Mouse (Mus musculus) ES-Bruce4 (cell line): ENCODE data around the gene Ankfy1. TPM values are rescaled to one million over a fixed set of nuclear protein-coding genes. Genes with fewer than 3 reads are reported as not detected.

Experiments
- H3K27ac ChIP-seq: 2 replicates; pipeline ENCODE4 v1.5.1; 2012; ENCODE audit warnings: low read length, inconsistent platforms; ENCODE audit not compliant: insufficient read depth
- H3K27me3 ChIP-seq: 2 replicates; pipeline ENCODE4 v1.6.1; 2012; ENCODE audit warnings: mild to moderate bottlenecking, low read length, inconsistent platforms; ENCODE audit not compliant: control insufficient read depth, poor library complexity, insufficient read depth, severe bottlenecking
- H3K36me3 ChIP-seq: 2 replicates; pipeline ENCODE4 v1.6.1; 2012; ENCODE audit warnings: inconsistent platforms, mild to moderate bottlenecking, low read length, moderate library complexity; ENCODE audit not compliant: control insufficient read depth, poor library complexity, insufficient read depth, severe bottlenecking
- H3K4me1 ChIP-seq: one replicate; pipeline ENCODE4 v1.8.1; 2011; ENCODE audit warnings: low read length; ENCODE audit not compliant: control insufficient read depth, insufficient read depth
- H3K4me3 ChIP-seq: 2 replicates; pipeline ENCODE4 v1.5.1; 2011; ENCODE audit warnings: low read depth, mild to moderate bottlenecking, low read length
- H3K9ac ChIP-seq: 2 replicates; pipeline ENCODE4 v1.6.1; 2012; ENCODE audit warnings: low read depth, mild to moderate bottlenecking, inconsistent platforms; ENCODE audit not compliant: poor library complexity, severe bottlenecking
- H3K9me3 ChIP-seq: replicated peaks from 2 replicates; pipeline ENCODE4 v1.6.1; 2012; ENCODE audit warnings: mild to moderate bottlenecking, low read length, inconsistent platforms; ENCODE audit not compliant: control insufficient read depth, poor library complexity, insufficient read depth, severe bottlenecking
- CTCF ChIP-seq: IDR thresholded peaks from one replicate; pipeline ENCODE4 v1.8.1; 2011; ENCODE audit warnings: low read depth, low read length
- EP300 ChIP-seq: IDR thresholded peaks from 2 replicates; pipeline ENCODE4 v1.6.1; 2011; ENCODE audit warnings: low read depth, low read length; ENCODE audit not compliant: insufficient read depth
- POLR2A ChIP-seq: IDR thresholded peaks from one replicate; pipeline ENCODE4 v1.8.1; 2011; ENCODE audit warnings: low read length; ENCODE audit not compliant: insufficient read depth
- polyA plus RNA-seq: library from polyadenylated mRNA; stranded (reverse); fragments of >200 nt; gene quantifications from 2 replicates; pipeline ENCODE4 v1.2.4, GENCODE M21; 2011; ENCODE audit warnings: low read depth; ENCODE audit not compliant: missing spikeins, insufficient read depth, insufficient read length

The Ankfy1 gene
- polyA plus RNA-seq, 1 experiment, result 40.0 TPM

DNA sequence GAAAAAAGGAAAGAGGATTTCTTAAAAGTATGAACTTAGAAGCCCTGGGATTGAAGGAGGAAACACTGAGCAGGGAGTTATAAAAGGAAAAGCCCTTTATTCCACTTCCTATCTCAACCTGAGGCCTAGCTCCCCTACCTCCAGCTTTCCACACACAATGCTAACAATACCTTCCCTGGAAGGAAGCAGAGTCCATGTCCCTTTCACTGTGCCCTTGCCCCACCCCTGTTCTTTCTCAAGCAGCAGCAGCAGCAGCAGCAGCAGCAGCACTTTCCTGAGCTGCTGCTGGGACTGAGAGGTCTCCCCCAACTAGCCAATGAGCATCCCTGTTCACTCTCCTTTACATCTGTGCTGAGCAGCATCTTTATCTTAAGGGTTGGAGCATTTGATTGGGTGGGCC, 89.2 kb downstream of the Ankfy1 start:
- Histone ChIP-seq H3K9me3 (peaks cover 7% of the 10 kb centered on the region; the same call in 1 of the 2 replicates), H3K4me1 (no peaks in the 10 kb centered on the region), H3K9ac (no peak overlapping the region), H3K4me3 (no peak overlapping the region), H3K27me3 (no peaks in the 10 kb centered on the region), H3K27ac (no peak overlapping the region), H3K36me3 (no peaks in the 10 kb centered on the region)
- TF ChIP-seq POLR2A, result no peak
- TF ChIP-seq EP300, result no peak
- TF ChIP-seq CTCF, result no peak

DNA sequence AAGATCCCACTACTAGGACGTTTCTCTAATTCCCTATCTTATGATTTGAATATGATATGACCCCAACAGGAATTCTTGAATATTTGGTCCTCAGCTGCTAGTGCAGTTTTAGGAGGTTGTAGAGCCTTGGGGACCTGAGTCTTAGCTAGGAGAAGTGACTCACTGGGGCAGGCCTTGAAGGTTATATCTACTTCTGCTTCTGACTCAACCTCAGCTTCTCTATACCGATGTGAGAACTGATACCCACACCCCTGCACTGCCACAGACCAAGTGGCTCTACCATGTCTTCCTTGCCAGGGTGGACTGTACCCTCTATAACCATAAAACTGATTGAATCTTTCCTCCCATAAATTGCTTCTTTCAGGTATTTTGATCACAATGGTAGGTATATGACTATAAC, 92.3 kb downstream of the Ankfy1 start:
- no peaks in the 10 kb centered on the region for H3K9me3 ChIP-seq
- no peaks in the 10 kb centered on the region for H3K4me1 ChIP-seq
- no peak for TF ChIP-seq POLR2A
- no peak for TF ChIP-seq CTCF
- no peak for TF ChIP-seq EP300
- H3K4me3 ChIP-seq, result no peak overlapping the region
- H3K36me3 ChIP-seq, result no peaks in the 10 kb centered on the region
- no peak overlapping the region for H3K27ac ChIP-seq
- no peaks in the 10 kb centered on the region for H3K27me3 ChIP-seq
- no peak overlapping the region for H3K9ac ChIP-seq

DNA sequence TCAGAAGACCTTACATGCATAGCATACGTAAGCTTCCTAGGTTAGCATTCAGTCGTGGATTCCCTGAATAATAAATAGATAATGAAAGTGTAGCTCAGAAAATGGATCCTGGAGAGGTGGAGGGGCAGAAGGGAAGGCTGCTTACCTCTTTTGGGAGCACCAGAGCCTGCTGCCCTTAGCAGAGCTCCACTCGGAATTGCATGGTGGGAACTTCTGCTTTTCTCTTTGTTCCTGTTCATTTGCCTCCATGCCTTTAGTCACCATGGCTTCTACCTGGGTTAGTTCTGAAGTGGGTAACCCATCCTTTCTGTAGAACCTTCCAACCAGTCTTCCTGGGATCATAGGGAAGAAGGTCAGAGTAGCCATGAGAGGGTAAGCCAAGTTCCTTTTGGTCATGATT, 92.7 kb downstream of the Ankfy1 start:
- Histone ChIP-seq H3K9me3 (no peaks in the 10 kb centered on the region), H3K4me1 (no peaks in the 10 kb centered on the region), H3K27me3 (no peaks in the 10 kb centered on the region), H3K27ac (no peak overlapping the region), H3K9ac (no peak overlapping the region), H3K36me3 (no peaks in the 10 kb centered on the region), H3K4me3 (no peak overlapping the region)
- no peak for TF ChIP-seq CTCF
- no peak for TF ChIP-seq EP300
- no peak for TF ChIP-seq POLR2A

DNA sequence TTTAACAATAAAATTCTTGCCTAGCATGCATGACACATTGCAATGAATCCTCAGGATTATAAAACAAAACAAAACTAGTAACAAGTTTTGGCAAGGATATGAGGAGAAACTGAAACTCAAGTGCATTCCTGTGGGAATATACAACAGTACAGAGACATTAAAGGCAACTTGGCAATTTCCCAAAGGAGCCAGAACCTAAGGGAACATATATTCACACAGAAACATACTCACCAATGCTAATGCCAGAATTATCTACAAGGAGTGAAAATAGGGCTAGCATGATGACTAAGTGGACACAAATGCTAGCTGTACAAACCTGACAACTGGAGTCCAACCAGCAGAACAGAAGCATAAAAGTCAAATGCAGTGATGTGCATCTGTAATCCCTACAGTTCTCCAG, 102.2 kb downstream of the Ankfy1 start:
- H3K4me3 ChIP-seq, result no peak overlapping the region
- no peaks in the 10 kb centered on the region for H3K27me3 ChIP-seq
- H3K4me1 ChIP-seq, result no peaks in the 10 kb centered on the region
- no peaks in the 10 kb centered on the region for H3K9me3 ChIP-seq
- no peaks in the 10 kb centered on the region for H3K36me3 ChIP-seq
- no peak overlapping the region for H3K27ac ChIP-seq
- H3K9ac ChIP-seq, result no peak overlapping the region
- TF ChIP-seq CTCF (no peak), POLR2A (no peak), EP300 (no peak)

DNA sequence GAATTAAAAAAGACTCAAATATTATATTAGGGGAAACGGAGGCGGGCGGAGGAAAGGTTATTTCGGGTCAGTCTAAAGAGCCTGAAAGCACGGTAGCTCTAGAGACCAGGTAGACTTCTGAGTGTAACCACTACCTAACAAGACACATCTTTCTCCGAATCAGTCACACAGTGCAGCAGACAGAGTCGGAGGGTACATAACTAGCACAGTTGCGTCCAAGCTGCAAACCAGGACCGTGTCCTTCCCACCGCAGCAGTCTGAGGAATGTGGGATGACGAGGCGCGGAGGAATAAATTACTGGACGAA, 105.3 kb downstream of the Ankfy1 start:
- no peaks in the 10 kb centered on the region for H3K36me3 ChIP-seq
- H3K9ac ChIP-seq, result peak overlapping the region; percentile 75
- no peak overlapping the region for H3K27ac ChIP-seq
- no peaks in the 10 kb centered on the region for H3K4me1 ChIP-seq
- H3K27me3 ChIP-seq, result no peaks in the 10 kb centered on the region
- TF ChIP-seq EP300 (no peak), CTCF (no peak), POLR2A (no peak)
- H3K9me3 ChIP-seq, result no peaks in the 10 kb centered on the region
- H3K4me3 ChIP-seq, result peak overlapping the region; percentile 90

DNA sequence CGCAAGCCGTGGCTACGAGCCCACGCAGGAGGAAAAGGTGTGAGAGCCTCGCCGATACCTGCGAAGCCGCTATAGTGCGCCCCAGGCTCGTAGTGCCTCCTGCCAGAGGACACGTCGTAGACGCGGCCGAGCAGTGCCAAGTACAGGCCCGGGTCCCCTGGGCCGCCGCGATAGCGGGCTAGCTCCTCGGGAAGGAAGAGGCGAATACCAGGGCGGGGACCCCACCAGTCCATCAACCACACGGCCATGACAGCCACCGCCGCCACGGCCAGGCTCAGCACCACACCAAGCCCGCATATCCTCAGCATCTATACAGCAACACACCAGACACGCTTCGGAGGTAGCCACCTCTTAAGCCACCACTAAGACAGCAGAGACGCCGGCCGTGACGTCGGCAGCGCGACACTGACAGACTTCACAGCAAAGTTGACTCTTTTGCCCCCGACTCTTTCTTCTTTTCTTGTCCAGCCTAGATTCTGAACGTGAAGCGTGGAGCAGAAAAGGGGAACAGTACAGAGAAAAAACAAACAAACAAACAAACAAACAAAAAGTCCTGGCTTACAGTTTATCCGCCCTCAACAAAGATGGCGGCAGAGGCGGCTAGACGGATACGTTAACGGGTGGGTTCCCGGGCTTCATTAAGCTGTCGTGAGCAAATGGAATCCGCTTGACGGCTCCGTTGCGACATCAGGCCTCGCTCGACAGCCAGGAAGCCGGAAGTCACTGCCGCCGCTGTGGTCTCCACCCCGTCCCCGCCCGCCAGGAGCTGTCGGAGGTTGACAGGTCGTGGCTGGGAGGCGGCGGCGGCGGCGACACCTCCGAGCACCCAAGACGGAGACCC, 105.9 kb downstream of the Ankfy1 start, which contains the start of the genes Cyb5d2 and Zzef1:
Gene Cyb5d2 (minus strand): TSS at position 688 of the 841 bp plus-strand sequence.
Gene Zzef1 (plus strand): TSS at position 772 of the 841 bp plus-strand sequence.
- Histone ChIP-seq H3K4me3 (peak within 1 kb of the TSS; percentile 90), H3K9me3 (no peaks in the 10 kb centered on the region), H3K27ac (no peak within 1 kb of the TSS), H3K27me3 (no peaks in the 10 kb centered on the region), H3K4me1 (no peaks in the 10 kb centered on the region), H3K36me3 (no peaks in the 10 kb centered on the region), H3K9ac (peak within 1 kb of the TSS; percentile 75)
- TF ChIP-seq POLR2A, result peak; percentile 69
- no peak for TF ChIP-seq EP300
- TF ChIP-seq CTCF, result no peak
